35 mouse cellular contexts compared by ENCODE assay signal in genomic region chr10:120527951-120528350, GRCm38 (mm10). TPM values are rescaled to one million over a fixed set of nuclear protein-coding genes. Genes with fewer than 3 reads are reported as not detected.
"Had no signal": no experiment of that assay in that cellular context is flagged by ENCODE, and none has a peak within 500 bp of the region (broad histone marks: within the 10 kb centered on the region; RNA-seq: fewer than 3 reads in every experiment).

No protein-coding gene starts in this region.

- H3K4me1 ChIP-seq: heart, embryonic 15.5 days; hindbrain, embryonic 12.5 days; hindbrain, embryonic 13.5 days; hindbrain, embryonic 15.5 days; intestine, embryonic 15.5 days had no signal

- DNase-seq: heart, postnatal 10 days; heart, postnatal 14 days; heart, postnatal 36 days; heart, postnatal 4 days; kidney, adult 11 months; kidney, adult 18-20 months; kidney, adult 2 months; kidney, adult 8-10 months; kidney, adult 9 months; kidney, postnatal 10 days; kidney, postnatal 14 days; kidney, postnatal 25 days; kidney, postnatal 36 days; kidney, postnatal 4 days; layer of hippocampus, adult 9-11 months; layer of hippocampus, postnatal 36 days had no signal

- ATAC-seq: hindbrain, embryonic 16.5 days; hindbrain, postnatal 0 days; inflammation-experienced regulatory T-cells, adult 6 months; intestine, embryonic 15.5 days; intestine, embryonic 16.5 days; intestine, postnatal 0 days had no signal

- H3K4me3 ChIP-seq: heart, embryonic 12.5 days; heart, embryonic 13.5 days; heart, embryonic 15.5 days; hindbrain, embryonic 10.5 days; hindbrain, embryonic 12.5 days; hindbrain, embryonic 13.5 days; hindbrain, embryonic 15.5 days; intestine, embryonic 15.5 days; kidney, embryonic 15.5 days; layer of hippocampus, adult 2 months; left cerebral cortex, adult 2 months had no signal

- H3K4me2 ChIP-seq: heart, embryonic 12.5 days; heart, embryonic 13.5 days; heart, embryonic 15.5 days; hindbrain, embryonic 12.5 days; hindbrain, embryonic 13.5 days; hindbrain, embryonic 14.5 days; hindbrain, embryonic 15.5 days; intestine, embryonic 15.5 days; kidney, embryonic 15.5 days had no signal

- H3K9me3 ChIP-seq: heart, embryonic 12.5 days; heart, embryonic 13.5 days; heart, embryonic 15.5 days; hindbrain, embryonic 10.5 days; hindbrain, embryonic 12.5 days; hindbrain, embryonic 13.5 days; hindbrain, embryonic 15.5 days; intestine, embryonic 15.5 days; kidney, embryonic 15.5 days had no signal

- H3K27ac ChIP-seq: heart, embryonic 13.5 days; heart, embryonic 15.5 days; hindbrain, embryonic 10.5 days; hindbrain, embryonic 12.5 days; hindbrain, embryonic 13.5 days; hindbrain, embryonic 14.5 days; hindbrain, embryonic 15.5 days; hindbrain, postnatal 0 days; intestine, embryonic 15.5 days; kidney, embryonic 15.5 days; kidney, postnatal 0 days; layer of hippocampus, adult 2 months; left cerebral cortex, adult 2 months had no signal

- H3K36me3 ChIP-seq: heart, embryonic 12.5 days; heart, embryonic 13.5 days; heart, embryonic 15.5 days; hindbrain, embryonic 10.5 days; hindbrain, embryonic 12.5 days; hindbrain, embryonic 13.5 days; hindbrain, embryonic 15.5 days; intestine, embryonic 15.5 days; kidney, embryonic 15.5 days had no signal

- H3K27me3 ChIP-seq: heart, embryonic 12.5 days; heart, embryonic 13.5 days; heart, embryonic 15.5 days; hindbrain, embryonic 12.5 days; hindbrain, embryonic 13.5 days; hindbrain, embryonic 15.5 days; intestine, embryonic 15.5 days; kidney, embryonic 15.5 days had no signal

- H3K9ac ChIP-seq: heart, embryonic 12.5 days; heart, embryonic 13.5 days; heart, embryonic 15.5 days; hindbrain, embryonic 12.5 days; hindbrain, embryonic 13.5 days; hindbrain, embryonic 14.5 days; hindbrain, embryonic 15.5 days; intestine, embryonic 15.5 days; kidney, embryonic 15.5 days had no signal

RNA-seq across cellular contexts. Expression of gene Hmga2, which starts 51.7 kb away (rescaled TPM):
- total RNA-seq: heart, postnatal 25 days; heart, postnatal 36 days had no signal
